Mouse (Mus musculus): ENCODE data around the gene Rsad1. TPM values are rescaled to one million over a fixed set of nuclear protein-coding genes. Genes with fewer than 3 reads are reported as not detected.

Rsad1 gene
- total and polyA plus RNA-seq, 3 experiments, result 4.2 to 5.6 (median 4.8) TPM

DNA sequence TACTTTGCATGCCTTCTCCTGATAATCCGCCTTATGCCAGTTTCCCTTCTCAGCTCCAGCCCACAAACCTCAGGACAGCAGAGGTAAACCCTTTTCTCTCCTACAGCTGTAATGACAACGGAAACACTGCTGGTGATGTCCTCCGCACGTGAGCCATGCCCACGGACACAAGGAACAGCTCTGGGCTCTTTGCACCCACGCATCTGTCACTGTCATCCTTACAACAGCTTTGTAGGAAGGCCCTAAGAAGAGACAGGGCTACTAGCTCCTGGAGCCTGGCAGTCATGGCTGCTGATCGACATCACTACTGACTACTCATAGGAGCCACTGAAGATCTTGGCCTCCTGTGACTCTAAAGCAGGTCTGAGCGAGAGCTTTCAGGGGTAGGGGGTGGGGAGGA lies 15.9 kb downstream of the Rsad1 start:
- H3K4me3 ChIP-seq (ENCODE audit: low read depth, low read length), result no peak overlapping the region
- H3K36me3 ChIP-seq (replicated peaks), result peaks cover 2% of the 10 kb centered on the region
- no peak for DNase-seq (ENCODE audit: low spot score)
- H3K4me1 ChIP-seq (ENCODE audit: insufficient read depth, low read depth, low read length), result no peaks in the 10 kb centered on the region
- TF ChIP-seq TAL1 (conservative IDR thresholded peaks at IDR 0.05; ENCODE audit: low read depth, low read length) (no peak), POLR2AphosphoS5 (IDR thresholded peaks at IDR 0.05; ENCODE audit: insufficient replicate concordance, low read depth, low read length) (no peak)
- H3K27me3 ChIP-seq (ENCODE audit: insufficient read depth, low read length), result peaks cover 4% of the 10 kb centered on the region; the same call in 1 of the 2 replicates
- no peaks in the 10 kb centered on the region for H3K9me3 ChIP-seq (replicated peaks)
- ATAC-seq (ENCODE audit: extremely low read depth, insufficient number of reproducible peaks, low FRiP score, poor library complexity, severe bottlenecking), result no peak

DNA sequence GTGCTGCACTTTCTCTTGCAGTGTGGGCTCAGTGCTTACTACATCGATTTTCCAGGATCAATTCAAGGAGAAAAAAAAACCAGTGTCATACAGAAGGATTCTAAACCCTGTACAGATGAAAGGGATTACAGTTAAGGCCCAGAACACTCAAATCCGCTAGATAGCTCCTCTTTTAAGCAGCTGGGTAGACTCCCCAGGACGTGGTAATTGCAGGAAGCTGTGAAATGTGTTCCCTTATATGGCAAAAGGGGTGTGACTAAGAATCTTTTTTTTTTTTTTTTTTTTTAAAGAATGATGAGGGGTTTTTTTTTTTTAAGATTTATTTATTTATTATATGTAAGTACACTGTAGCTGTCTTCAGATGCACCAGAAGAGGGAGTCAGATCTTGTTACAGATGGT lies 20.2 kb downstream of the Rsad1 start:
- Histone ChIP-seq H3K9me3 (replicated peaks) (no peaks in the 10 kb centered on the region), H3K4me1 (ENCODE audit: insufficient read depth, low read depth, low read length) (no peaks in the 10 kb centered on the region), H3K27me3 (ENCODE audit: insufficient read depth, low read length) (peaks cover 4% of the 10 kb centered on the region; the same call in 1 of the 2 replicates), H3K36me3 (replicated peaks) (no peaks in the 10 kb centered on the region), H3K4me3 (ENCODE audit: low read depth, low read length) (no peak overlapping the region)
- no peak for ATAC-seq (ENCODE audit: extremely low read depth, insufficient number of reproducible peaks, low FRiP score, poor library complexity, severe bottlenecking)
- TF ChIP-seq GATA2 (IDR thresholded peaks at IDR 0.05; ENCODE audit: borderline replicate concordance, low read depth, low read length) (no peak), CTCF (IDR thresholded peaks at IDR 0.05; ENCODE audit: low read depth, low read length) (no peak), TAL1 (conservative IDR thresholded peaks at IDR 0.05; ENCODE audit: low read depth, low read length) (no peak), POLR2AphosphoS5 (IDR thresholded peaks at IDR 0.05; ENCODE audit: insufficient replicate concordance, low read depth, low read length) (no peak), GATA1 (IDR thresholded peaks at IDR 0.05; ENCODE audit: borderline replicate concordance, low read length) (no peak)
- DNase-seq (ENCODE audit: low spot score), result no peak

DNA sequence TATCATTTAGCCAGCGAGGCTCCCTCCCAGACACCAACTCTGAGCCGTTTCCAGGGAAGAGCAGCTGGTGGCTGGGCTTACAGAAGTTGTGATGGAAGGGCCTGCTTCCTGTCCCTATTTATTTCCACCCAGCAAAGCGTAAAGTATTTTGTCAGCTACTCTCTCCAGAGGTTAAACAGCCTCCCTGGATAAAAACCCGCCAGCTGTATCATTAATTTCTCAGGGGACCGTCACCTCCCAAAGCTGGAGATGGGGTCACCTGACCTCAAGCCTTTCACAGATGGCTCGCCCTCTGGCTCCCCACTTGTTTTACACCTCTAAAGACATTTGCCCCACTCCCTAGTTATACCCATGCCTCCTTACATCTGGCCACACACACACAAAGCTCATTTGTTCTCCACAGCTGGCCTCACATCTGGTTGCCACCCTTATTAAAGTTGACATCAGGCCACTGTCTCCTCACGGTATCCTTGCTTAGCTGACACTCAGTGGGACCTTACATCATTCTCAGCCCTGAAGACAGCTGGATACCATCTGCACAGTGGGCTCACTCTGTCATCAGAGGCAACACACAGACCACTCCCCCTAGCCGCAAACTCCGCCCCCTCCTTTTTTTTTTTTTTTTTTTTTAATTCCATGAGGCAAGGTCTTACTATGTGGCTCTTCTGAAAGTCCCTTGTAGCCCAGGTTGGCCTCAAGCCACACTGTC lies 22.7 kb downstream of the Rsad1 start:
- H3K4me1 ChIP-seq (ENCODE audit: insufficient read depth, low read depth, low read length), result no peaks in the 10 kb centered on the region
- H3K36me3 ChIP-seq (replicated peaks), result no peaks in the 10 kb centered on the region
- no peak for TF ChIP-seq TAL1 (conservative IDR thresholded peaks at IDR 0.05; ENCODE audit: low read depth, low read length)
- TF ChIP-seq CTCF (IDR thresholded peaks at IDR 0.05; ENCODE audit: low read depth, low read length), result no peak
- no peak for TF ChIP-seq GATA2 (IDR thresholded peaks at IDR 0.05; ENCODE audit: borderline replicate concordance, low read depth, low read length)
- TF ChIP-seq POLR2AphosphoS5 (IDR thresholded peaks at IDR 0.05; ENCODE audit: insufficient replicate concordance, low read depth, low read length), result no peak
- TF ChIP-seq GATA1 (IDR thresholded peaks at IDR 0.05; ENCODE audit: borderline replicate concordance, low read length), result no peak
- DNase-seq (ENCODE audit: low spot score) (no peak), ATAC-seq (ENCODE audit: extremely low read depth, insufficient number of reproducible peaks, low FRiP score, poor library complexity, severe bottlenecking) (no peak)
- H3K9me3 ChIP-seq (replicated peaks), result no peaks in the 10 kb centered on the region
- H3K4me3 ChIP-seq (ENCODE audit: low read depth, low read length), result no peak overlapping the region
- H3K27me3 ChIP-seq (ENCODE audit: insufficient read depth, low read length), result peaks cover 9% of the 10 kb centered on the region

DNA sequence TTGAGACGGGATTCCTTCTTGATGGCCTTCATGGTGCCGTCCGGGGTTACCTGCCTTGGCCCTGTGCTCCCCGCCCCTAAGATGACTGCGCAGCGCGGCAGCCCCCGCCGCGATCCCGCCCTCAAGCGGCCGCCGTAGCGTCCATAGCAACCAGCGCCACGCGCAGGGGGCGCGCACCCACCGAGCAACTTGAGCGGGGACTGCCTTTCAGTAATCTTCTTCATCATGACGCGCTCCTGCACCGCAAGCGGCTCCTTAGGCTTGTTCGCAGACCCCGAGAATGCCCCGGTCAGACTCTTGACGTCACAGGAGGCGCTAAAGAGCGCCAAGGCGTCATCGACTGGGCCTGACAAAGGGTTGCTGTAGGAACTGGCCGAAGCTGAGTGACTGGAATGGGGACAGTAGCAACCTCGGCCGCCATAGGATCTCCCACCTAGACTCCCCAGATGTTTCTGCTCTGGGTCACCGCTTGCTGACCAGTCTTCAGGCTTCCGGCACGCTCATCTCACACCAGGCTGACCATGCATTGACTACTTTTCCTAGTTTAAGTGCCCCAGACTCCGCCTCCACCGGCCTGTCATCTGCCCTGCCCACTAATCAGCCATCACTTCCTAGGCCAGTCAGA lies 27.7 kb downstream of the Rsad1 start, which contains the start of gene Mycbpap:
TSS of gene Mycbpap (minus strand) at position 524 of the 625 bp plus-strand sequence.
- Histone ChIP-seq H3K27me3 (ENCODE audit: insufficient read depth, low read length) (peaks cover 20% of the 10 kb centered on the region), H3K36me3 (replicated peaks) (no peaks in the 10 kb centered on the region), H3K4me1 (ENCODE audit: insufficient read depth, low read depth, low read length) (no peaks in the 10 kb centered on the region), H3K9me3 (replicated peaks) (no peaks in the 10 kb centered on the region), H3K4me3 (ENCODE audit: low read depth, low read length) (no peak within 1 kb of the TSS)
- ATAC-seq (ENCODE audit: extremely low read depth, insufficient number of reproducible peaks, low FRiP score, poor library complexity, severe bottlenecking) (no peak), DNase-seq (ENCODE audit: low spot score) (no peak)
- no peak for TF ChIP-seq POLR2AphosphoS5 (IDR thresholded peaks at IDR 0.05; ENCODE audit: insufficient replicate concordance, low read depth, low read length)
- no peak for TF ChIP-seq TAL1 (conservative IDR thresholded peaks at IDR 0.05; ENCODE audit: low read depth, low read length)
- TF ChIP-seq CTCF (IDR thresholded peaks at IDR 0.05; ENCODE audit: low read depth, low read length), result no peak
- TF ChIP-seq GATA2 (IDR thresholded peaks at IDR 0.05; ENCODE audit: borderline replicate concordance, low read depth, low read length), result no peak
- no peak for TF ChIP-seq GATA1 (IDR thresholded peaks at IDR 0.05; ENCODE audit: borderline replicate concordance, low read length)

DNA sequence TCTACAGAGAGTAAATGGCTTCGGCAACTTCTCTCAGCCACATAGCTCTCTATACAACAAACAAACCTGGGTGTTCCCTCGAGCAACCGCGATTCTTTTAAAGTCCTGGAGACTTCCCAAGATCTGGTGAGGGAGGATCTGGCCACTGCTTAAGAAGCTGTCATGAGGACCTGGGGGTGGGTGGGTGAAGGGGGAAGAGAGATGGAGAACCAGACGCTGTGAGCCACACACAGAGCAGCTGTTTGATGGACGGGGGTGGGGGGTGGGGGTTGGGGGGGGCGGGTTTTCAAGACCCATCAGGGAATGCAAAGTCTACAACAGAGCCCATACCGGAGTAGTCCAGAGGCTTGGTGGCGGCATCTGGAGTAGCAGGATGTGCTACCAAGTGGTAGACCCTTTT lies 35.6 kb downstream of the Rsad1 start:
- ATAC-seq (ENCODE audit: extremely low read depth, insufficient number of reproducible peaks, low FRiP score, poor library complexity, severe bottlenecking), result no peak
- no peaks in the 10 kb centered on the region for H3K36me3 ChIP-seq (replicated peaks)
- H3K4me3 ChIP-seq (ENCODE audit: low read depth, low read length), result no peak overlapping the region
- H3K4me1 ChIP-seq (ENCODE audit: insufficient read depth, low read depth, low read length), result peaks cover 4% of the 10 kb centered on the region
- peaks cover 14% of the 10 kb centered on the region; the same call in 1 of the 2 replicates for H3K27me3 ChIP-seq (ENCODE audit: insufficient read depth, low read length)
- DNase-seq (ENCODE audit: low spot score), result no peak
- H3K9me3 ChIP-seq (replicated peaks), result no peaks in the 10 kb centered on the region
- no peak for TF ChIP-seq CTCF (IDR thresholded peaks at IDR 0.05; ENCODE audit: low read depth, low read length)
- no peak for TF ChIP-seq GATA2 (IDR thresholded peaks at IDR 0.05; ENCODE audit: borderline replicate concordance, low read depth, low read length)
- no peak for TF ChIP-seq GATA1 (IDR thresholded peaks at IDR 0.05; ENCODE audit: borderline replicate concordance, low read length)
- TF ChIP-seq POLR2AphosphoS5 (IDR thresholded peaks at IDR 0.05; ENCODE audit: insufficient replicate concordance, low read depth, low read length), result no peak
- TF ChIP-seq TAL1 (conservative IDR thresholded peaks at IDR 0.05; ENCODE audit: low read depth, low read length), result no peak

DNA sequence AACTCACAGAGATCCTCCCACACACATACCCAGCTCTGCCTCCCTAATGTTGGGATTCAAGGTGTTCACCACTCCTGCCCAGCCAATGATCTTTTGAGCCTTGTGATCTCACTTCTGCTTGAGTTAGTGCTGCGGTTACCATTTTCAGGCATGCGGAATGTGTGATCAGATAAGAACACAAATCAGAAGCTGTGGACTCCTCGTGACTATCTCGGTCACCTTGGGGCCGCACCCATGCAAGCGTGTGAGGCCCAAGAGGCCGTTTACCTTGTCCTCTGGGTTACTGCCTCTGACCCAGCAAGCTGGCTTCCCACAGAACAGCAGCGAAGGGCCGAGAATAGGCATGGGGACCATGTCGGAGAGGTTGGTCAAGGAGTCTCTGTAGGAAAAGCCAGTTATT lies 40.1 kb downstream of the Rsad1 start:
- DNase-seq (ENCODE audit: low spot score) (no peak), ATAC-seq (ENCODE audit: extremely low read depth, insufficient number of reproducible peaks, low FRiP score, poor library complexity, severe bottlenecking) (no peak)
- no peaks in the 10 kb centered on the region for H3K36me3 ChIP-seq (replicated peaks)
- H3K9me3 ChIP-seq (replicated peaks), result no peaks in the 10 kb centered on the region
- H3K4me1 ChIP-seq (ENCODE audit: insufficient read depth, low read depth, low read length), result peaks cover 4% of the 10 kb centered on the region
- no peak overlapping the region for H3K4me3 ChIP-seq (ENCODE audit: low read depth, low read length)
- H3K27me3 ChIP-seq (ENCODE audit: insufficient read depth, low read length), result peaks cover 37% of the 10 kb centered on the region
- TF ChIP-seq GATA2 (IDR thresholded peaks at IDR 0.05; ENCODE audit: borderline replicate concordance, low read depth, low read length) (no peak), TAL1 (conservative IDR thresholded peaks at IDR 0.05; ENCODE audit: low read depth, low read length) (no peak), POLR2AphosphoS5 (IDR thresholded peaks at IDR 0.05; ENCODE audit: insufficient replicate concordance, low read depth, low read length) (no peak), GATA1 (IDR thresholded peaks at IDR 0.05; ENCODE audit: borderline replicate concordance, low read length) (no peak), CTCF (IDR thresholded peaks at IDR 0.05; ENCODE audit: low read depth, low read length) (no peak)

Data from G1E (cell line).